Mouse (Mus musculus) skeletal muscle tissue, adult 2 months (tissue): ENCODE data around the gene Olfr1386.
"Not testable (repeated sequence)": the region's sequence is repeated elsewhere in the genome, so short reads cannot be mapped to it uniquely, and the experiment has no call there.

Experiments used
- DNase-seq: peaks from one replicate; pipeline ENCODE4 v3.0.0-alpha.2; 2012; ENCODE audit warnings: low read depth, low spot score

Gene Olfr1386

GRCm38 (mm10) chr11:49464746-49465145, at the start of gene Olfr1386:
Olfr1386 (plus strand) TSS chr11:49465046.
- DNase-seq: not testable (repeated sequence)

DNA sequence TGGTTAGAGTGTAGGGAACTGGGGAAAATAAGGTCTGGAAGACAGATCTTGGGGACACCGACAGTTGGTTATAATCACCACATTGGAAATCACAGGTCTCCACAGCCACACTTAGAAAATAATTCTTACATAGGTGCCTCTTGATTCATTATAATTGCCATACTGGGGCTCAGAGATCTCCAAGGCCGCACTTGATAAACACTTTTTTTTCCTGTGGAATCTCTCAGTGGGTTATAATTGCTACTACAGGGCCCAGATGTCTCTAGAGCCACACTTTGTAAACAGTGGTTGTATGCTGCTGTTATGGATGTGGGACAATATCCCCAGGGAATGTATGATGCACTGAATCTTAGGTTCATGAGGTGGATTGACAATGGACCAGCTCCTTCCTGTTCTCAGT, 42.1 kb upstream of the Olfr1386 start, which contains the start of gene Olfr1389:
Olfr1389 (plus strand) TSS at position 301 of the 400 bp plus-strand sequence.
- no peak for DNase-seq

- no peak for DNase-seq
Observed at GRCm38 (mm10) chr11:49425257-49425927, 39.5 kb upstream of the Olfr1386 start.

GRCm38 (mm10) chr11:49429641-49430040, 35.2 kb upstream of the Olfr1386 start:
- DNase-seq: no peak

DNA sequence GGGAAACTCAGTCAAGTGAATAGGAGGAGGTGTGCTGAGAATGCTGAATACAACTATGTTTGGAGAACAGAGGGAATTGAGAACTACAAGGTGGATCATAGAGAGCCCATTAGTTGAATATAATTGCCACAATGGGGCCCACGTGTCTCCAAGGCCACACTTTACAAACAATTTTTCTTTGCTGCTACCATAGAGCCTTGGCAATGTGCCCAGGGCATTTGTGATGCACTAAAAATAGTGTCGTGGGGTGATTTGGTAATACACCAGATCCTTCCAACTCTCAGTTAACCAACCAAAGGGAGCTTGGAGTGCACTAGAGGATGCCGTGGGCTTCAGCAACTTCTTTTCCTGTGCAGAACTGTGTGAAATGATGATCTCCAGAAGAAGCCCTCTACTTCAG, 28.4 kb upstream of the Olfr1386 start, which contains the start of gene Olfr1388:
Olfr1388 (plus strand) TSS at position 214 of the 400 bp plus-strand sequence.
- DNase-seq: no peak

- no peak for DNase-seq
Observed at GRCm38 (mm10) chr11:49455043-49455442, 9.8 kb upstream of the Olfr1386 start, which contains the start of gene Olfr1387. Olfr1387 (plus strand) TSS chr11:49455343.

DNA sequence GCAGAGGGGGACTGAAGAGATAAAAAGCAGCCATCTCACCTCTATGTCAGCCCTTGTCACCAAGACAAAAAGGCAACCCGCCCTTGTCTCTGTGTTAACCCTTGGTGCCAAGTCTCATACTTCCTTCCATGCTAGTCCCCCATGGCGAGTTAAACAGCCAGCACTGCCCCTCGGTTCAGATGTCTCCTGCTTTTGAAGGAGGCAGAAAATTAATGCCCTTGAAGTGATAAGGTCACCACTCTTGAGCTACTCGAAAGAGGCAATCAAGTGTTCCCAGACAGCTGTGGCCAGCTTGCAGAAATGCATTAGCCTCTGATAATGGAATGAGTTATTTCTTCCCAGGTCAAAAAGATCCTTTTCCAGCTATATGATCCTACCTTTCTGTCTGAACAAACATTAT, 21.1 kb downstream of the Olfr1386 start:
- no peak for DNase-seq

- DNase-seq: not testable (repeated sequence)
Observed at GRCm38 (mm10) chr11:49488770-49489169, 23.9 kb downstream of the Olfr1386 start, which contains the start of gene Olfr1385. Olfr1385 (plus strand) TSS chr11:49489070.

GRCm38 (mm10) chr11:49518086-49518485, 53.2 kb downstream of the Olfr1386 start:
- DNase-seq: no peak

- no peak for DNase-seq
Observed at GRCm38 (mm10) chr11:49519348-49519747, 54.5 kb downstream of the Olfr1386 start, which contains the start of gene Olfr1383. Olfr1383 (plus strand) TSS chr11:49519648.
